Mouse (Mus musculus) cerebellum, postnatal 36 days (tissue): ENCODE measurements around the gene Poll.
"Not testable (repeated sequence)": the region's sequence is repeated elsewhere in the genome, so short reads cannot be mapped to it uniquely, and the experiment has no call there.

ENCODE experiments used
- DNase-seq, 2 experiments: peaks; one replicate each; pipeline ENCODE4 v3.0.0; 2021 to 2022; ENCODE audit warnings: mixed read lengths in 2 of 2

Poll gene

DNA sequence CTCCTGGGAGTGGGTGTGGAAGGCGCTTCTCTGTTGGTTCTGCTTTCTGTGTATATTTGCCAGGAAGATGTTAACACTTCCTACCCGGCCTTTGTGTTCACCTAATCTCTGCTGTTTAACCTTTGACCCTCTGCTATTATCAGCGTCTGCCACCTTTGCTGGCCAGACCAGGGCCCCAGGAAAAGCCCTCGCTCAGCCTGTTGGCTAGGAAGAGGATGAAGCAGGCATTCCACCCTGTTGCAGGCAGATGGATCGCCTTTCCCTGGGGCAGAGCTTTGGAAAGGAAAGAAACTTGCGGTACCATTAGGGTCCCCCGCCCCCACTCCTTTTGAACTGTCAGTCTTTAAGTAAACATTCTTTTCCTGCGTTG, 15.3 kb upstream of the Poll start:
- DNase-seq, result no peak

DNA sequence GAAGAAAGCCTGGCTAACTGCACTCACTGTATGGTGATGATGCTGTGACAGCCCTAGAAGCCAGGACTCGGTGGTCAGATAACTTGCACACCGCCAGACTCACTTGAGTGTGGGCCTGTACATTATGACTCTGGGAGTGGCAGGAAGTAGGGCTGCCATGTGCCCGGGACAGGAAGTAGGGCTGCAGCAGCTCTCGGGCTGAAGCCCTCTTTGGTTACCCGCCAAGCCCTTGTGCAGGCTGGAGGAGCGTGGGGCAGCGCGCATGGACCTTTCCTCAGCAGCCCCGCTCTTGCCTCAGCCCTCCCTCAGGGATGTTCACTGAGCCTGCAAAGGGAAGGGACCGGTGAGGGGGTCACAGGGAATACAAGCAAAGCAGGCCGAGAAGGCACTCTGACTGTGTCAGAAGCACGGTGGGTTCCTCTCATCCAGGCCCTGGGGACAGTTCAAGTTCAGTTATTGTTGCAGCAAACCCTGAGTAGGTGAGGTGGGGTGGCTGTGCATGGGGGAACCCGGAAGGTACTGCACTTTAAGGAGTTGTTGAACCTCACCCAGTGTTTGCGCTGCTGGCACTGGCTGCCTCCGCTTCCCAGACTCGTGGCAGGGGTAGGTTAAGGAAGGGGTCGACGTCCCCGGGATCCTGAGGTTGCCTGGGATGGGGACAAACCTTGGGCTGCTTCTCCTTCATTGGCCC, 14.8 kb upstream of the Poll start:
- DNase-seq, result no peak

DNA sequence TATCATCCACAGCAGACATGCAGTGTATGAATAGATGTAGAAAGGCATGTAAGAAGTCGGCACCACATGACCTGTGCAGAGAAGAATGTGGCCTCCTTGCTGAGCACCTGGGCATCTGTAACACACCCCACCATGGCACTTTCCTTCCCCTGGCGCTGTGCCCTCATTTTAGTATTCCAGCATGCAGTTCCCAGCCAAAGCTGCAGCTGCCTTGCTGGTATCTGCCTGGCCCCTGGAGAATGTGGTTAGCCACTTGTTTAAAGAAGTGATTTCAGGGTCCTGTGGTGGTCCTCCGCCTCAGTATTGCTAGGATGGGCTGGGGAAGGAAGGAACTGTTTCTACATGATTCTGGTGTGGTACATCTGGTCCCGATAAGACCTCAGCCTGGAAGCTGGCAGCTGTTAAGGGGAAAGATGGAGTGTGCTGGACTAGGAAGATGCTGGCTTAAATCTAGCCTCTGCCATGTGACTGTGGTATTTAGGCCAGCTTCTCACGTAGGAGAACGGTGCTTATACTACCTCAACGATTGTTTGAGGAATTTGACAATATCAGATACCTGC, 14.1 kb upstream of the Poll start:
- DNase-seq, result no peak

DNA sequence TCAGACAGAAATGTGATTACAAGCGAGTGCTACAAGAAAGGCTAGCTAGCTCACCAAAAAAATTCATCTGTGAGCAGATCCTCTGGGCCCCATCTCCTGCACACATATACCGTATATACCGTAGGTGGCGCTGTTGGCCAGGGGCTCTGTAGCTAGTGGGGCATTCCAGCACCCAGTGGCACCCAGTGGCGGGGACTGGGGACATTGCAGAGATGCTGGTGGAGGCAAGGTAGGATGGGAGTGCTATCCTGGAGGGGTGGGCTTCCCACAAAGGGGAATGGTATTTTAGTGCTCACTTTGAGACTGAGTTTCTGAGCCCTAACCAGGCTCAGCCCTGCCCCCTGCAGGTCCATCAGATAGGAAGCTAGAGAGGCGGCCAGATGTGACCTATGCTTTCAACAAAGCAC, 13.5 kb upstream of the Poll start:
- peak; percentile 77 to 79 for DNase-seq

DNA sequence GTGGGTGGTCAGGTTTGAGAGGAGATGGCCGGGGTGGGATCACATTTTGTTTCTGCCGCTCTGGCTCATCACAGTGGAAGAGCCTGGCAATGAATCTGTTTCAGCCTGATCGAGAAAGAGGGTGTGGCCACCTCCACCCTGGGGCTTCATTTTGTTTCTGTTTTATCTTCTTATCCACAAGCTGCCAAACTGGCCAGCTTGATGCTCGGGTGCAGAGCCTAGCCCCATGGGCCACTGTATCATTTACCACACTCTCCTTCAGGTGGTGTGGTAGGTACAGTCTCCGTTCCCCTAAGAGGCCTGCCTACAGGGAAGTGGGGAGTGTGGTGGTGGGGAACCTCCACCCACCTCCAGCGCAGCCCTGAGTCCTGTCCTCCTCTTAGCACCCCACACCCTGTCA, 12.7 kb upstream of the Poll start:
- DNase-seq, result no peak

DNA sequence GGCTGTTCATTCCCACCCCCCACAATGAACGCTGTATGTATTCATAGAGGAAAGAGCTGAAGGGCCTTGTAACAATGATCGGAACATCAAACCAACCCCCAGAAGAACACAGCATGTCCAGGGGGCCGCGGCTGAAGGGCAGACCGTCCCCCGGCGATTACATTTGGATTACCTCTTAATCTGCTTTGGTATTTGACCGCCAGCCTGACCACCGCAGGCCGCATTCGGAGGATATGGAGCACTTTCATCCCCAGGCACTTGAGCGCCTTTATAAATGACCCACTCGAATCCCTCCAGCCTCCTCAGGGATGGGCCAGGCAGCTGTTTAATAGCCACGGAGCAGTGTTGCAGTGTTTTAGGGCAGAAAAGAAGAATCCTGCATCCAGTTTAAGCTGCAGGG, 7.0 kb upstream of the Poll start:
- DNase-seq, result no peak

DNA sequence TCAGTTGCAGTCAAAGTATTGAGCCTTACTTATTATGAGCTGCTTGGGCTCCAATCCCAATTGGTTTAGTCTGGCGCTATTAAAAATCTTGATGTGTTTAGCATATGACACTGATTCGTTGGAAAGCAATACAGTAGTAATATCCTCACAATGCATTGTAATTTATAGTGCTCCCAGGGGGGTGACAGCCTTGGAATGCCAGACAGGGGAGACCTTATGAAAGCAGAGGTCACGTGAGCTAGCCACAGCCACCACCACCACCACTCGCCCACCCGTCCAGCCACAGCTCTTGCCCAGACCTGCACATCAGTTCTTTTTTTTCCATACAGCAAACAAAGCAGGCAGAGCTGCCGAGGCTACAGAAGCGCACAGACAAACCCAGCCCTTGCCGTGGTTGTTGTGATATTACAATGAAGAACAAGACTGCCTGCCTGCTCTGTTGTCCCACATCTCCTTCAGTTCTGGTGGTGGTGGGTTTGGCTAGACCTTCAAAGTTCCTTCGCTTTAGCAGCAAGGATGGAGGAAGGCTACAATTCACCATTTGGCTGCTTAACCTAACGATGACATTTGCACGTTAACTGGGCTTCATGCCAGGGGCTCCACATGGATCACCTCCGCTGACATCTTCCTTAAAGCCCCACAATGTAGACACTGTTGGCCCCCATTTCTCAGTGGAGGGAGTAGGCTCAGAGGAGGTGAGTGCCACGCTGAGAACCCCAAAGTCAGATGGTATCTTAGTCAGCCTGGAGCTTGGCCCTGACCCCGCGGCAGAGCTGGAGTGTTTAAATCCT, 5.8 kb upstream of the Poll start:
- peak; percentile 37 to 45 for DNase-seq

DNA sequence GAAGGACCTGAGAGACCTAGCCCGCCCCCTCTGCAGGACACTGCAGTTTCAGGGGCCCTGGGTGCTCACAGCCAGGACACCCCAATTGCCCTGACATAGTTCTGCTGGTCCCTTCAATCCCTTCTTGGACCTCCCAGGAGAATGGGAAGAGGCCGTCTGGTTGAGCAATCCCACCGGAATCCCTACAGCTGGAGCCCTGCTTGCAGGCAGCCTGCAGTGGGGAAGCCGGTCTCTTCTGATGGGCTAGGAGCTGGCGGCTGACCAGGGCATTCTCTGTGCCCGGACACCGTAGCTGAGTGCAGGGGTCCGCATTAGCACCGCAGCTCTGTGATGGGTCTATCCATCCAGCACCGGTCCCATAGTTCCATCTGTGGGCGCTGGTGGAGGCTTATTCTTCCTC, 6.2 kb downstream of the Poll start:
- DNase-seq, result no peak

DNA sequence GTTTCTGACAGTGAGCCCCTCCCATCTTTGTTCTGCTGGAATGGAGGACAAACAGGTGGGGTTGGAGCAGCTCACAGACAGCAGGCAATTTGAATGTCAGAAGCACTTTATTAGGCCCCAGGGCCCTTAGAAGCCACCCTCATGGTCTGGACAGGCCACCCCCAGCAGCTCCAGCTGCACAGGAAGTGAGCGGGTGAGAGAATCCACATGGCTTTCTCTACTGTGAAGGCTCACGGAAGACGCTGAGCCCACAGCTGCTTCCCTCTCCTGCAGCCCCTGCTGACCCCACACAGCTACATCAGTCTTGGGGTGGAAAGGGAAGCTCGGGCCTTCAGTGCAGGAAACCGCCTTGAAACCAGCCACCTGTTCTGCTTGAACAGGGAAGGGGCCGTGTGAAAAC, 8.1 kb downstream of the Poll start:
- DNase-seq, result no peak

DNA sequence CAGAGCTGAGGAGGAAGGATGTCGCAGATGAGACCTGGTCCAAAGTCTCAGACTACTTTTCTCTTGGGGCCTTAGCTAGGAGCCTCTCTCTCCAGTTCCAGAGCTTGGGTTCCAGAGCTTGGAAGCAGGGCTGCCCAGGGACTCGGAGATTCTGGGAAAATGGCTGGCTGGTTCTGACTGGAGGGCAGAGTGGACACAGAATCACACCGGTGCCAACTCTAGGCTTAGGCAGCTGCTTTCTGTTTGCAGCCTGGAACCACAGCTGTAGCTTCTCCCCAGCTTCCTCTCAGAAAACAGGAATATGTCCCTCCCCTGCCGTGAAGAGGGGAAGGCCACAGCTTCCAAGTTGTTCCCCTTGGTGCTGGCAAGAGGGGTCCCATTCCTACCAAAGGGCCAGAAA, 10.4 kb downstream of the Poll start:
- no peak for DNase-seq

DNA sequence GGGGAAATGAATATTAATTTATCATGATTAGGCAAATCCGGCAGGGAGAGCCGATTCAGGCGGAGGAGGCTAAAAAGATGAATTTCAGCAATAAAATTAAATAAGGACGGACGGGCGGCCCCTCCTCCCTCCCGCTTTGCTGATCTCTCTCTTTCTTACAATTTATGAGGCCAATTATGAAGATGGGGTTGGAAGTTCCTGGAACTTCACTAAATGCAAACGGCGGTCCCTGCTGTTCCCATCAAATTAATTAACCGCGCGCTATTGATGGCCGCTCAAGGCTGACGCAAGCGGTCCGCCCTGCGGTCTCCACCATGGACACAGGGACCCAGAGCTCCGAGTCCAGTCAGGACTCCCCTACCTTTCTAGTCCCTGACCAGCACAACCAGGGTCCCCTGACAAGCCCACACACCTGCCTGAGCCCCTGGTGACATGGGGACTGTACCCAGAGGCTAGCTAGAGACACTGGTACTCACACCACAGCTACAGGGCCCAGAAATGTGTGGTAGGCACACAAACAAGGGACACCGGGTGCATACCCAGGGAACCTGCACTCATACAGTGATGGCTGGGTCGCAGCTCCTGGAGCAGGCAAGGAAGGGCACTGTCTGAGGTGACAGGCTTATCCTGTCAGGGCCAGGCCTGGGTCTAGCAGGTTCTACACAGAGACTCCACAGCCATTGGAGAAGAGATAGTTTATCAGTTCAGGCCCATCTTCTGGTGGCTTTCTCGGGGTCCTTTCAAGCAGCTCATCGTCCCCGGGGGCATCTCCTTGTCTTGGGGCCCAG, 11.0 kb downstream of the Poll start:
- DNase-seq, result no peak

DNA sequence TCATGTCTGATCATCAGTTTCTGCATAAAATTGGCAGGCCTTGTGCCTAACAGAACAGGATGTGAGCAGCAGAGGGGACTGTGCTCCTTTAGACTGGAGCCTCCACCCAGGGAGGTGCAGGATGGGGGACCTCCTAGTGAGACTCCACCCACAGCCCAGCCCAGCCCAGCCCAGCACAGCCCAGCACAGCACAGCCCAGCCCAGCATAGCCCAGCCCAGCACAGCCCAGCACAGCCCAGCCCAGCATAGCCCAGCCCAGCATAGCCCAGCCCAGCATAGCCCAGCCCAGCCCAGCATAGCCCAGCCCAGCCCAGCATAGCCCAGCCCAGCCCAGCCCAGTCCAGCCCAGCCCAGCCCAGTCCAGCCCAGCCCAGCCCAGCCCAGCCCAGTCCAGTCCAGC, 12.1 kb downstream of the Poll start:
- not testable (repeated sequence) for DNase-seq

DNA sequence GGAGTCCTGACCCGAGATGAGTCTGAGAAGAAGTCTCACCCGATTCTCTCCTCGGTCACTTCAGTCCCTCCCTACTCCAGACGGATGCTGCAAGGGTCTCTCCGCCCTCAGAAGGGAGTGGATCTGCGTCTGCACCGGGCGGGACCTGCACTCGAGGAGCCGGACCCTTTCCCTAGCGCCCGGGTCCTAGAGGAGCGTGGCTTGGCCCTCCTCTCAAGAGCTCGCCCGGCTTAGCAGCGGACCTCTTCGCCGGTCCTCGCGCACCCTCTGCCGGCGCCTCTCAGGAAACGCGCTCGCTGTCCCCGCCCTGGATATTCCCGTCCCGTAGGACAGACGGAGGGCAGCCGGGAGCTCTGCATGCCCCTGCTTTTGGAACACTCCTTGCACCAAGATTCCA, 15.4 kb downstream of the Poll start:
- peak; percentile 82 to 86 for DNase-seq

DNA sequence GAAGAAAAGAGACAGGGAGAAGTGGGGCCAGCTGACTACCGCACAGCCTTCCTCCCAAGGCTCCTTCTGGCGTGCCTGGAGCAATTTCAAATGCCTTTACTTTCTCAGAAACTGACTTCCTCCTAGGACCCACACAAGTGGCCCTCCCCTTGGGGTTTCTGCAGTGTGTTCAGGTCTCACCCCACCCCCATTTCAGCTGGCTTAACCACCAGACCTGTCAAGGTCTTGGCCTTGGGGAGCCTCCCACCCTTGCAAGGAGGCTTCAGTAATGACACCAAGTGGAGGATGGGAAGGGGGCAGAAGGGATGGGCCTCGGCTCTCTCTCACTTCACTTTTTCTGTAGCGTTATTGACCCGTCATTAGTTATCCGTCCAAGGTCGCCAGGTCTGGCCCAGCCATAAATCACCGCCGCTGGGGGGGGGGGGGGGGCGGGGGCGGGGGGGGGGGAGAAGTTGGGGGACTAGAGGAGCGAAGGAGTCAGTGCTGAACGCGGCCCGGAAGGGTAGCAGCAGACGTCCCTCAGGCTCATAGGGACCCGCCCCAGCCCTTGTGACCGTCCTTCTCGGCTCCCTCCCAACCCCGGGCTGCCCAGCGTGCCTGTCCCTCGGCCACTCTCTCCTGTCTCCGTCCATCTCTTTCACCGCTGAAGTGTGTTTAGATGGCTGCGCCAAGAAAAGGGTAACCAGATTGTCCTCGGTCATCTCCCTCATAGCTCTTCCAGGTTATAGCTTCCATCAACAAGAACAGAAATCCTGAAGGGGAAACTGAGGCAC, 16.0 kb downstream of the Poll start:
- no peak for DNase-seq

DNA sequence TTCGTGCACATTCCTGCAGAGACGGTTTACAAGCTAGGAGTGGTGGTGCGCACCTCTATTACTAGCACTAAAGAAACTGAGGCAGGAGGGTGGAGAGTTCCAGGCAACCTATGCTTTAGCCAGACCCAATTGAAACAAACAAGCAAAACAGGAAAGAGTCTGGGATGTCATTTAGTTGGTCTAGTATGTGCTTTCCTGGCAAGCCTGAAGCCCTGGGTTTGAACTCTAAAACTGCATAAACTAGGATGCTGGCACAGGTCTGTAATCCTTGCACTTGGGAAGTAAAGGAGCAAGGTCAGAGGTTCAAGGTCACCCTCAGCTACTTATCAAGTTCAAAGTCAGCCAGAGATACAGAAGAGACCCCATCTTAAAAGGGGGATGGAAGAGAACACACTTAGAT, 18.3 kb downstream of the Poll start:
- no peak for DNase-seq

DNA sequence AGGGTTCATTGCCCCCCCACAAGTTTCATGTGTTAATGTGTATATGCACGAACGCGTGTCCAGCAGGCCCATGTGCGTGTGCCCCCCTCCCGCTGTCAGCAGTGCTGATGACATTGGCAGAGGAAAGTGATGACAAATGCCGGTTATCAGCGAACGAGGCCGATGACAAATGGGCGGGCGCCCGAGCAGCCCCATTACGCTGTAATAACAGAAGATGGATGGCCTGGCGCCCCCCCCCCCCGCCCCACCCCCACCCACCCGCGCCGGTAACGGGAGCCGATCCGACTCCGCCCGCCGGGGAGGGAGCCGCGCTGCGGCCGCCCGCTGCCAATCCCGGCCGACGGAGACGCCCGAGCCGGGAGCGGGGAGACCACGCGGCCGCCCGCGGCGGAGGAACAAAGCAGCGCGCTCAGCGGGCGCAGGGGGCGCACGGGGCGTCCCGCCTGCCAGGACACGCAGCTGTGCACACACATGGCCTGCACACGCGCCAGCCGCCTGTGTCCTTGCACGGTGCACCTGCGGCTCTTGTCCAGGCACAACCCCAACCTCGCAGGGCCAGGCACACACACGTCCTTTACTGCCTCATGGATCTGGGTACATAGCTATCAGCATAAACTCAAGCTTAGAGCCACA, 18.8 kb downstream of the Poll start:
- DNase-seq, result peak; percentile 26 to 32

DNA sequence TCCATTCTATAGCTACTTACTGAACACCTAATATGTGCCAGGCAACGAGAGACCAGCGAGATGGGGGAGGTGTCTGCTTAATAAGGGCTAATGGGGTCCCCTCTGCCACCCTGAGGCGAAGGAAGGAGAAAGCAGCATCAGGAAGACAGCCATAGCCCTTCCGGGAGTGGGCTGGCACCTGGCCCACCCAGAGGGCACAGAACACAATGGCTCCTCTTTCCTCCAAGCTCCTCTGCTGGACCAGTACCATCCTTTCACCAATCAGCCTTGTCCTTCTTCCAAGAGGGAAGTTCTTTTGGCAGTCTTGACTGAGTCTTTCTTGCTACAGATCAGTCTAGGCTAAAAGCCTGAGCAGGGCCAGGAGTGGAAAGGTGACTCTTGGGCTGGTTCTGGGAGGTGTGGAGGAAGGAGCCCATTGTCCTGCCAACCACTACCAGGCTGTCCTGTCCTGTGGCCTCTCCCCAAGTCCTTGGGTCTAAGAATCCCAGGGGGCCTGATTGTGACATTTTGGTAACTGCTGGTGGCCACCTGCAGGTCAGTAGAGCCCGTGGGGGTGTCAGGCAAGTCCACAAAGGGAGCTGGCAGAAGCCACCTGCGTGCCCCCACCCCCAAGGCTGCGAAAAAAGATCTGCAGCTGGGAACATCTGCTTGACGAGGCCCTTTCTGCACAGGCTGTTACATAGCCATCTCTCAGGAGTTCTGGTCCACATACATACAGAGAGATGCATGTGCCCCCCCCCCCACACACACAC, 19.5 kb downstream of the Poll start:
- no peak for DNase-seq

DNA sequence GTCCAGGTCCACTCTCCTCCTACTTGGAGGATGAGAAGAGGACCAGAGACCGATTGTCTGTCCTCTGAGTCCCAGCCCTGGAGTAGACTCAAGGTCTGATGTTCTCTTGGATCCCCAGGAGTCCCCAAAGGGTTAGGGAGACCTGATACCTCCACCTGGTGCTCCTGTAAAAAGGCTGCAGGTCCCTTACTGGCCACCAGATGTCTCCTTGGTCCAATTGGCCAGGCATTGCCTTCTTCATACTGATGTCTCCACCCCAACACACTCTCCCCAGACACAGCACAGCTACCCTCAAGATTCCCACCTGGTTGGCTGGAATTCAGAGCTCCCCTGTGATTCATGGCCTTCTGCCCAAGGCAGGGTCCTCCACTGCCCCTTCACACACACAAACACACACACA, 22.8 kb downstream of the Poll start:
- peak; percentile 68 to 70 for DNase-seq

DNA sequence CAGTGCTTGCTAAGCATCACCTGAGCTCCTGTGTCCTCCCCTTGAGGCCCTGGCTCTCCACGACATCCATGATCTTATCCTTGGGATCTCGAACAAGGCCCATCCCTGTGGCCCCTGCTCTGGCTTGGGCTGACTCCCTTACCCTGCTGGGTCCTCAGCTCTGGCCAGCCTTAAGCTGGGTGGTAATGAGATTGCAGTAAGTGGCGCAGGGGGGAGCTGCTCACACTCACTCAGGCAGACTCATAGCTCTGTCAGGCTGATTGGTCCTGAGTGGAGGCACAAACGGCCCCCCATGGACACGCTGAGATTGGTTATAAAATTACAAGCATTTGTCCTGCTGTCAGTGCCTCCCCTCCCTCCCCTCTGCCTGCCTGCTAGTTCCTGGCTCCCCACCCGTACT, 24.4 kb downstream of the Poll start:
- DNase-seq, result no peak

DNA sequence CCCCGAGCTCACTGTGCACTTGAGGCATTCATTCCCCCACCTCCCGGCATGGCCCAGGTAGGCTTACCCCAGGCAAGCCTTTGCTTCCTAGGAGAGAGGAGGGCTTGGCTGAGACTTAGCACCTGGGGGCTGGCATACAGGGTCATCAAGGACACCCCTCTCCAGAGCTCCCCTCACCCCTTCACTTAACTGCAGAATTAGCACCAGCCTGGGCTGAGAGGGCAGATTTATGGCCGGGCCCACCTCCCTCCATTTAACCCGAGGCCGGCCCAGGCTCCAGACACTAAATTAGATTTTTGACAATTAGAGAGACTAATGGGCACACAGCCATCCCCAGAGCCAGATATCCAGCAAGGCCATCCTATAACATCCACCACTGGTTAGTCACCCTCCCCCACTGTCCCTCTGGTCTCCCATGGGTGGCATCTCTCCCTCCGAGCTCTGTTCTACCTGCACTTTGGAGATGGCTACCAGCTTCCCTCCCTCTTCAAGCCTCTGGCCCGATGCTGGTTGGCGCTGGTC, 25.1 kb downstream of the Poll start:
- DNase-seq, result no peak

DNA sequence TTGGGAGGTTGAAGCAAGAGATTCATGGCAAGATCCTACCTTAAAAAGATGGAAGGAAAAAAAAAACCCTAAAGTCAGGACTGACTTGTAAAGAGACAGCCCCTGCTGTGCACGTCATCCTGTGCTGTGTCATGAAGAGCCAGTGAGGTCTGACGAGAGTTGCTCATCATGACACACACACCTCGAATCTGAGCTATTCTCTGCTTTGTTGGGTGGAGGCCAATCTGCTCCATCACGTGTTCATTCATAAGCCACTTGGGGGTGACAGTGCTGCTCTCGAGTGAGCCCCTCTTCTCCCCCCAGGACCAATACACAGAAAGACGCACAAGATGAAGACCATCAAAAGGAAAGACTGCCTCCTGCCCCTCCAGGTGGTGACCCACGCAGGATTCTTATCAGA, 26.7 kb downstream of the Poll start:
- no peak for DNase-seq
